Mouse (Mus musculus) fibroblast of lung, adult 2 months (primary cell): ENCODE data around the gene Cd83.
A peak's percentile ranks its signal among the peaks of the same experiment; 100 is the strongest.

ENCODE experiments used
- DNase-seq: peaks from one replicate; pipeline ENCODE4 v3.0.0-alpha.2; 2011; ENCODE audit warnings: low read depth

Cd83 gene

DNA sequence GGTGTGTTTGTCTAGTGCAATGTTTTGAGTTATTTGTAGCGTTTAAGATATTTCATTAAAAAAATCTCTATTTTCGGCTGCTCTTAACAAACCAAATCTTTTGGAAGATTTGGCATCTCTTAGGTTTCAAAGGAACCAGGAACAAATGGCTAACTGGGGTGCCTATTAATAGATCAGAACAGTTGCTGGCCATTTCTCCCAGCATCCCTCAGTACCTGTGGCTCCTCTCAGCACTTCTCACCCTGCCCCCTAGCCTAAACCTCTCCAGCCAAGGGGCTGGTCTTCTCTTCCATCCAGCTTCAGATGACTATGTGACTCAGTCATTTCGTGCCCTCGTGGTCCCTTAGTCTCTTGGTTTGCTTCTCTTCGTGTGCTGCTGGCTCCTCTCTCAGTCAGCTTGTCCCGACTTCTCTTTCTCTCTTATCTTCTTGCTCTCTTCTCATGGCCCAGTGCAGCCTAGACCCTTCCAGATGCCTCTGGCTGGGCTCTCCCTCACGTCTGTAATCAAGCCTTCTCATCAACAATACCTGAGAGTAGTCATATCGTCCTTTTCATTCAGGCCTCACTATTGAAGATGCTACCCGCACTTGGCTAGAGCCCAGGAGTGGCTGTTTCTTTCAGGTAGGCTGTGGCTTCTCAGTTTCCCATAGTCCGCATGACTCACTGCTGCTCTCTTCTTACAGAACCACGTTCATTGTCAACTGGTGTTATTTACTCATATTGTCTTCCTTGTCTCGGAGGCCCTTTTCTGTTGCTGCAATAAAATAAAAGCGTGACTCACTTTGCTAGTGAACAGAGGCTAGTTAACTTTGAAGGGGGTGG lies 9.8 kb upstream of the Cd83 start:
- DNase-seq: peak; percentile 20

DNA sequence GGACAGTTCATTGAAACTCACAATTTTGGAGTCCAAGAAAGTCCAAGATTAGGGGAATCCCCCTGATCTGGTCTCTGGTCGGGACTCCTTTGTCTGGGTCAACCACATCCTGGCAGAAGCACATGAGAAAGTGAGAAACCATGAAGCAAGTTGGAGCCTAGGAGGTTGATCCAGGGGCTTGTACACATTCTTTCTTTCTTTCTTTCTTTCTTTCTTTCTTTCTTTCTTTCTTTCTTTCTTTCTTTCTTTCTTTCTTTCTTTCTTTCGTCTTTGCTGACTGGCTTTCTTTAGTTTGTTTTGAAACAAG lies 9.2 kb upstream of the Cd83 start:
- DNase-seq: no peak

DNA sequence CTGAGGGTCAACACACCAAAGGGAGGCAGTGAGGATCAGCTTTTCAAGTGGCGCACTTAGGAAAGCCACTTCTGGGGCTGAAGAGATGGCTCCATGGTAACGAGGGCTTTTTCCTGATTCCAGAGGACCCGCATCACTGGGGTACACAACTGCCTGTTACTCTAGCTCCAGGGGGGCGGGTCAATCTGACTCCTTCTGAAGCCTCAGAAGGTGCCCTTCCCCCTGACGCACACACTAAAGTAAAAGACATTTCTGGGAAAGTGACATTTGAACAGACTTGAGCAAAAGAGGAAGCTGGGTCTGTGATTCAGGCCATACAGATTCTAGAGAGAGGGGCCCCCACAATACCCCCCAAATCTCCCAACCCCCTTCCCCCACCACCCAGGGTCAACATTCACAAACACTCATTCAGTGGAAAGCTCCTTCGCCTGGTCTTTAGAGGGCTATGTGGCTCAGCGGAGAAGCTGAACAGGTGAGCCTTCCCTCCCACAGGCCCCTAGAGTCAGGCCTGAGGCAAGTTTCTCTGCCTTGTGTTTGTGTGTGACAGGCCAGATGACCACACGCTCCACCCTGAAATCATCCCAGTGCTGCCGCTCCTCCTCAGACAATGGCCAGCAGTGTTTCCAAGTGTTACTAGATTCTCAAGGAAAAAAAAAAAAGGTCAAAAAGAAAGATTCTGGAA lies 7.1 kb upstream of the Cd83 start:
- no peak for DNase-seq

DNA sequence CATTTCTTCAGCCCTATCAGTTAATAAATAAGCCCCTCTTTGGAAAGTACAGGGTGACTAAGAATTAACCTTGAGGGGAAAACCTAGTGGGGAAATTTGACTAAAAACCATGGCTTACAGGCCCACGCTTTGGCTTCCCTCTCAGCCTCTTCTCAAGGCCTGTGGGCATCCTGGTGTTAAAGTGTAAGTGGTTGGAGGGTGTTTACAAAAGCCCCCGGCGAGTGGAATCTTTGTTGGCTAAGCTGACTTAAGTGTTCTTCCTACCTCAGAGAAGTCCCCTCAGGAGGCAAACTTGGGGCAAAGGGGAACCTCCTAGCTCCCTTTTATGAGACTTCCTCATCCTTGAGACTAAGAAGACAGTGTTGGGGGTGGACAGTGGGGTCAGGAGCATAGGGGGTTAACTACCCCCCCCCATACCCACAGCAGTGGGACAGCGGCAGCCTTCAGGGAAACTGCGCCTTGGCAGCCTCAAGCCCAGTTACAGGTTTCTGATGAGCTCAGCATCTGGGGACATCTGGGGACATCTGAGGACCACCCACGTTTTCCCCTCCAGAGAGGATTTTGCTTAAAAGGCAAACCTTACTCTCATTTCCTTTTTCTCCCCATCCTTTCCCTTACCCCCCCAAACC lies 6.4 kb upstream of the Cd83 start:
- DNase-seq: no peak

DNA sequence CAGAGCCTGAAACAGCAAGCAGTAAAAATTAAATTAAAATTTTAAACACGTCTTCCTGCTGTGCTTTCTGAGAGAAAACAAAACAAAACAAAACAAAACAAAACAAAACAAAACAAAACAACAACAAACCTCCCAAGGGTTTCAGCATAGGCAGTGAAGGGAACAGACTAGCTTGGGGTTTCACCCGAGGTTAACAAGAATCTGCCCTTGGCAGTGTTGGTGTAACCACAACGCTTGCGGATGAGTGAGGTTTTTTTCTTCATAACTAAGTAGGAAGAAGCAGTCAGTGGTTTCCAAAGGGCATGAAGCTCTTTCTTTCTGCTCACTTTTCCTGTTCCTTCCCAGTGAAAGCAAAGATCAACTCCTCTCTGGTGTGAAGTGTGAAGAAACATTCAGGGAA lies 5.6 kb upstream of the Cd83 start:
- DNase-seq: peak; percentile 37

DNA sequence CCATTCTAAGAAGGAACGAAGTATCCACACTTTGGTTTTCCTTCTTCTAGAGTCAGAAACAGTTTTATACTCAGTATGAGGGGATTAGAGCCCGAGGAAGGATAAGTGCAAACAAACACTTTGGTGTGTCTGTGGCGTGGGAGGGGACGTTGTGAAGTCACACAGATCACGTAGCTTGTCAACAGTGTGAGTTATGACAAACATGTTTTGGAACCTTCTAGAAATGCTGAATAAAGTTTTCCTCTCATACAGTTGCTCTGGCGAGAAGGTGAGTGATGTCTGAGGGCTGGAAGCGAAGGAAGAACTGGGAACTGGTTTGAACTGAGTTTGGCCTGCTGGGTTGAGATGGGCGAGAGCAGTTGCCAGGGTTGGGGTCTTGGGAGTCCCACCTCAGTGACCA lies 4.5 kb upstream of the Cd83 start:
- DNase-seq: no peak

DNA sequence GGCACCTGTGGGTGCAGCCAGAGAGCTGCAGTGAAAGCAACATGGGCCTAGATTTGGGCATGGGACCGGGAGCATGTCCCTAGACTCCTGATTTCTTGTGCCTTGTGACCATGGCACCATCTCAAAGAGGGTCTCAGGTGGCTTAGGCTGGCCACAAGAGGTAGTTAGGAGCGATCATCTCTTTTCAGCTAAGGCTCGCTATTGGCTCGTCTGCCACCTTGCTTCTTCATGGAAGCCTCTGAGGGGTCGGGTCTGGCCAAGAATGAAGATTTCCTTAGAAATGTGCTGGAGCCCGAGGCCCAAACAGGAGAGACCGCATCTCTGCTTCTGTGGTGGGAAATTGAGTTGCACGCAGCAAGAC lies 1.1 kb downstream of the Cd83 start:
- DNase-seq: no peak

DNA sequence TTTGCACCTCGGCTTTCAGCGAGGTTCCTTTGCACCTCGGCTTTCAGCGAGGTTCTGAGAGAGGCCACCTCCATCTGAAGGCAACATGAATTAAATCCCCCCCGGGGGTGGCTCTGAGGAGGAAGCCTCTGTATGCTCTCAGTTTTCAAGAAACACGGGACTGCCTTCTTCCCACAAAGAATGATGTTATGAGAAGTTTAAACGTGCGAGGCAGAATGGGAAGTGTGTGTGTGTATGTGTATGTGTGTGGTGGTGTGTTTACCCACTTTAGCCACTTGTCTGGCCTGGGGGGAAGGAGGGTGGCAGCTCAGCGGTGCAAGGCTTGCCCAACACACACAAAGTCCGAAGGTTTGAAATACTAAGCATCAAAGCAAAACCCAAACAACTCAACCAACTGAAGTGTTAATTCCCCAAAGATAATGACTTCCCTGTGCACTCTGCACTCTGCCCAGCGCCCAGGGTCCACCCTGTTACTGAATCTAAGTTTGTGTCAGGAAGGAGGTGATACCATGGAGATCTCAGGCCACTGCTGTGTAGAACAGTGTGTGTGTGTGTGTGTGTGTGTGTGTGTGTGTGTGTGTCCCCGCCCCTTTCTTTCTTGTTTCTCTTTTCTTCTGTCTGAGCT lies 1.7 kb downstream of the Cd83 start:
- no peak for DNase-seq

DNA sequence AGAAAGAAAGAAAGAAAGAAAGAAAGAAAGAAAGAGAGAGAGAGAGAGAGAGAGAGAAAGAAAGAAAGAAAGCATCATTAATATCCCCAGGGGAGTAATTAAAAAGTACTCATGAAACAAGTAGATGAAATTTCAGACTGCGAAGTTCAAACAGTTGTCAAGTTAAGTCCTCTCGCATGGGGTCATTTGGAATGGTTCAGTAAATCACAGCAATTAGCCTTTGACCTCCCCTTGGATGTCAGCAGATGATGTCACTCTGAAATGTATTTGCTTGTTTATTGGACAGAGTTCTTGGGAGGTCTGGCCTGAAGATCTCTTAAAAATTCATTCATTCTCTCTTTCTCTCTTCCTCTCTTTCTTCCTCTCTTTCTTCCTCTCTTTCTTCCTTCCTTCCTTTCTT lies 2.7 kb downstream of the Cd83 start:
- DNase-seq: no peak

DNA sequence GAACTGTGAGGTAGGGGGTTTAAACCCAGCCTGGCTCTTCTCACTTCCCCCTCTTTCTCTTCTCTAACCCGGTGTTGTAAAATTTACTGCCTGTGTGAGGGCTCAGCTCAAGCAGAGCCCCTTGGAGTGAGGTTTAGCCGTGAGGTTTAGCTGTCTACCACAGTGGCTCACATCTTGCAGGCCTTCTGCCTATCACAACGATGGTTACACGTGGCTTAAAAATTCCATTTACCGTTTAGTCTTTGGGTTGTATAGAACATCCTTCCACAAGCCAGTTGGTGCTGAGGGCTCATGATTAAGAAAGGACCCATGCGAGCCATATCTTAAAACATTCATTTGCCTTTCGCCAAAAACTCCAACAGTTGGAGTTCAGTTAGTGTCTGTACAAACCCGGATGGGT lies 3.5 kb downstream of the Cd83 start:
- DNase-seq: no peak

DNA sequence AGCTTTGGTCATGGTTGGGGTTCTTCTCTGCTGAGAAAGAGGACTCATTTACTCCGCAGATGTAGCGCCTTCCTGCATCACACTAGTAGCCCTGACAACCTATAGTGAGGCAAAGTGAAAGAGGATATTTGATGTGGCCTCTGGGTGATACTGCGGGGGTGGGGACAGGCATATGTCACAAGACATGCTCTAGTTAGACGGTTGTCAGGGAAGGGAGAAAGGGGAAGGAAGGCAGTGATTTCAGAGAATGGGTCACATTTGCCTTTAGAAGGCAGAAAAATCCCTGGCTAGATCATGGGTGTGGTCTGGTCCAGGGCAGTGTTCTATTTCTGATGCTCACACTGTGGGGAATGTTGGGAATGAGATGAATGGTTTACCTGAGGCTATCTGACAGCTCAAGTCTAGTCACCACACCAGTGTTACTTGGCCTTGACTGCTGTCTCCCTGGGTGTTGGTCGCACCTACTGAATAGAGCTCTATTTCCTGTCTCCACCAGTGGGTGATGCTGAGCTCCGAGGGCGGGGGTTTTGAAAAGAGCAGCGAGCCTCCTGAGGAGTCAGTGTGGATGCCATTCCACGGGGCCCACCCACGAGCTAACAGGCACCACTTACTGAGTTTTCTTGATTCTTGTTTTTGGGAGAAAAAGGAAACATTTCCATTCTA lies 4.5 kb downstream of the Cd83 start:
- DNase-seq: no peak

DNA sequence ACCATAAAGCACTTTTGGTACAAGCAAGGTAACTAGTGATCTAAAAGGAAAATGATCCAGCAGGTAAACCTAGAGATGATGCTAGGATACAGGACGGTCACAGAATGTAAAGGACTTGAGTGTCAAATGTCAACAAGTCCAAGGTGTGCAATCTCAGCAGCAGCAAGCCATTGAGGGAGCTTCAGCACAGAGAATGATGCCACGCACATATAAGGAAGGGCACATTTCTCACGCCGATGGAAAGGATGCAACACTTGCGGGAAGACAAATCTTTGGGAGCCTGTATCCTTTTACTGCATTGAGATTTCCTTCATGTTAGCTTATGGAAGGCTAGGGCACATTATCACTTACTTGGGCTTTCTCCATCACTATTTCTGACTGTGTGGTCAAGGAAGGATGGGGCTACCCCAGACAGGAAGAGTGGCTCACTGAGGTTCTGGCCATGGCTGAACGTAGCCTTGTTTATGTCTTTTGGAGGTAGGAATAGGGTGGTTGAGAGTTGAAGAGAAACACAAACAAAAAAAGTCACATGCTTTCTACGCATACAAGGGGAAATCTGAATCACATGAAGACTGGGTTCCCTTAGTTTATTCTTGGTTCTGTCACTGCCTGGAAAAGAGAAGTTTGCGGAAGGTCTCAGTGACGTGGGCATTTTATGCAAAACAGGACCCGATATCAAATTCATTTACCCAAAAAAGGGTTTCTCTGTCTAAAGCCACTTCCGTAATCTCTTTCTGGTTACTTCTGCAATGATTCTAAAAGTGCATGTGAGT lies 5.8 kb downstream of the Cd83 start:
- no peak for DNase-seq

DNA sequence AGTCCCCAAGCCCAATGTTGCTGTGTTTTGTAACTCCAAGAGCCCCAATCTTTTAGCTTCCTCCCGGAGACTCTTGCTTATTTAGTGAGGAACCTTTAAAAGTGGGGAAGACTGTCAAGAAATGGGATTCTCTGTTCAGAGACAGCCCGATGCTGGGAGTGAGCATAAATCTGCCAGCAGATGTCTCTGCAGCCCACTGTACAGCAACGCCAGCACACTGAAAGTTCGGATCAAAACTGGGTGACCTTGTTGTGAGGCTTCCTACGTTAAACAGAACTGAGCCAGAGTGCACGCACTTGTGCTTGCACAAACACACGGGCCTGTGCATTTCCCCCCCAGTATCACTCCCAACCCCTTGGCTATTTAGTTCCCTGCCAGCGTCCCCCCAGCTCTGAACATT lies 10.8 kb downstream of the Cd83 start:
- peak; percentile 3 for DNase-seq

DNA sequence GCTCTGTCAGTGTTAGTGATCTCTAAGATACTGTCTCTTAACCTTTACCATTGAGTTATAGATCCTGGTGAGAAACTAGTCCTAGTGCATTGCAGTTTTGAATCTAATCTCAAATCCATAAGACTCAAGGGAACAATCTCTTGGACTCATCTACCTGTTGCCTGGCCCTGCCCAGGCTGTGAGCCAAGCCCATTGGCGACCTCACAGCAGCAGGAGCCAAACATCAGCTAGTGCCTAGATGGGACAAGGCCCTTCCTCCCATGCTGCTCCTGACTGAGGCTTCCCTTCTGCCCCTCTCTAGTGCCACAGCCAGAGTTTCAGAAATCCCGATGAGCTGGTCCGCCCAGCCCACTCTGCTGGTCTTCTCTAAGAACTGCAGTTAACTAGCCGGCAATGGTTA lies 14.1 kb downstream of the Cd83 start:
- DNase-seq: no peak

DNA sequence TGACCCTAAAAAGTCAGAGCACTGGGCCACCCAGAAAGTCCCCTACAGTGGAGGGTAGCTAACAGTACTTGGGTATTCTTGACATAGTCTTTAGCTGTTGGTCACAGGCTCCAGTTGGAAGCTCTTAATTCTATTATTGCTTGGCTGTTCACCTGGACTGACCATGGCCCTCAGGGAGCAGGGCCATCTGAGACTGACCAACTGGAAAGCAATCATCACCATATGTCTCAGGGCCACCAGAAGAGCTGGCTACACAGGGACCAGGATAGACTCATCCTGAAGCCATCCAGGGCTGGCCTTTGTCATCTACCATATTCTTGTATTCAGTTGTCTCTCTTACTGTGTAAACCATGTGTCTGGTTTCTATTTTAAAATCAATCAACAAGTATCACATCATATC lies 15.6 kb downstream of the Cd83 start:
- no peak for DNase-seq

DNA sequence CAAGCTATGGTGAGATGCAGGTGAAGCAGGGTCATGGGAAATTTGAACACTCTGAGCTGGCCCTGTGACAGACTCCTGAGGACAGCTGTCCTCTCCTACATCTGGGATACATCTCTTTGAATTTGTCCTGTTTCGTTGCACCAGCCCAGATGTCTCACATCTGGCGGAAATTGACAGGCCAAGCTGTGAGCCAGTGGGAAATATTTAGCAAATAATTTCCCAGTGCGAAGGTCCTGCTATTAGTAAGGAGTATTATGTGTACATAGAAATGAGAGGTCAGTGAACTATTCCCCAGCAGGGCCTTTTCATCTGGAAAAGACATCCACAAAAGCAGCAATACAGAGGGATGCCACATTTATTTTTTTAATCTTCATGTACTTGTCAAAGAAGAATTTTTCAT lies 17.4 kb downstream of the Cd83 start:
- peak; percentile 5 for DNase-seq

DNA sequence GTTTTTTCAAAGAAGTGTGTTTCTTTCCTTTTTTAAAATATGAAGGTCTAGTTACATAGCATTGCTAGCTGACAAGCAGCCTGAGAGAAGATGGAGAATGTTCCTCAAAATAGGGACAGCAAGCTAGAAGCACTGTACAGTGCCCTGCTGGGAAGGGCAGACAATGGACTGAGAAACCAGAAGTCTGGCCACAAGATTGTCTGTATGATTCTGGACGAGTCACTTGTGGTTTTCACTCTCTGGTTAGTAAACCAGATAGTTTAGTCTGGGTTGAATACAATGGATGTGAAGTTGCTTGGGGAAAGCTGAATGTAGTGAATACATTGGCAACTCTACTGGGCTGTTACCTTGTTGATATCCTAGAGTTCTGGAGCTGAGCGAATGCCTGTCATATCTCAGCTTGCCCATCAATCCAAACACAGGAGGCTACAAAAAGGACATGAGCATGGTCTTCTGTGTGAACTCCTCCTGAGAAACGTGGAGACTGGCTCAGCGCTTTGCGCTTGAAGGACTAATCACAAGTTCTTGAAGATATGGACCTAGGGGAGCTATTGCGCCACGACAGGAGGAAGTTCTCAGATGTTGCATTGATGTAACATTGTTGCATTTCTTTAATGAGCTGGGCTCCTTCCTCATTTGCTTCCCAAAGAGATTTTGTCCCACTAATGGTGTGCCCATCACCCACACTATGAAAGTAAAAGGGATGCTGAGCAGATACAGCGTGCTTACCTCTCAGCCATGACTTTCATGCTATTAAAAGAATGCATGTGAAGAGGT lies 18.0 kb downstream of the Cd83 start:
- DNase-seq: peak; percentile 5

DNA sequence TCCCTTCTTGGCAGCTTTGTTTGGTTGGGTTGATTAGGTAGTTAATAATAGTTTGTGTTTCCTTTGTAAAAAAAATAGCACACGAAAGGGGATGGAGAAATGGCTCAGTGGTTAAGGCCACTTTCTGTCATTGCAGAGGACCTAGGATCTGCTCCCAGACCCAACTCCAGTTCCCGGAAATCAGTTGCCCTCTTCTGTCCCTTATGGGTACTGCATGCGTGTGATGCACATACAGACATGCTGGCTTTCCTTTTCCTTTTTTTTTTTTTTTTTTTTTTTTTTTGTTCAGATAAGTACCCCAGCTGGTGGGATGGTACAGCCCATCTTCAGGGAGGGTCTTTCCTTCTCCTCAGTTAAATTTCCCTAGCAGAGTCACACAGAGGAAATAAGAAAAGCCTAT lies 20.1 kb downstream of the Cd83 start:
- no peak for DNase-seq

DNA sequence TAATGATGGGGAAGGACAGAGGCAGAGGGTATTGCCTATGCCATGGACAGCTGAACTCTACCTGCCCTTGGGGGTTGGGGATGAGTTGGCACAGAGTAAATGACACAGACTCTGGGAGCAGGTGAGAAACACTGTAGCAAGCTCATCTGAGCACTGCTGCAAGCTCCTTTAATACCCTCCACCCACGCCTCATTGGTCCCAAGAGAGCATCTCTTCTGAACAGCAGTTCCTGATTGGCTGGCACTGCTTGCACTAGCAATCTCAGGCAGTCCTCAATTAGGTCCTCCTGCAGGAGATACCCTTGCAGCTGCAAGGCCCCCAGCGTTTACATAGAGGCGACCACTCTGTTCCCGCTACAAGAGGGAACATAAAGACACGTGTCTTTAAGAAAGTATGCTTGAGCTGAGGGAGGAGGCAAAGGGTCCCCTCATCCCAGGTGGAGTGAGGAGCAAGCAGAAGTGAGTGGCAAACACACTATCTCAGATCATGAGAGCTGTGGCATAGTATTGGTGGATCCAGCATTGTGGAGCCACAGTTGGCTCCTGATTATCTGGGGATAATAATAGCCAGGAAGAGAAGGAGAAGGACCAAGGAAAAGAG lies 20.7 kb downstream of the Cd83 start:
- DNase-seq: no peak

DNA sequence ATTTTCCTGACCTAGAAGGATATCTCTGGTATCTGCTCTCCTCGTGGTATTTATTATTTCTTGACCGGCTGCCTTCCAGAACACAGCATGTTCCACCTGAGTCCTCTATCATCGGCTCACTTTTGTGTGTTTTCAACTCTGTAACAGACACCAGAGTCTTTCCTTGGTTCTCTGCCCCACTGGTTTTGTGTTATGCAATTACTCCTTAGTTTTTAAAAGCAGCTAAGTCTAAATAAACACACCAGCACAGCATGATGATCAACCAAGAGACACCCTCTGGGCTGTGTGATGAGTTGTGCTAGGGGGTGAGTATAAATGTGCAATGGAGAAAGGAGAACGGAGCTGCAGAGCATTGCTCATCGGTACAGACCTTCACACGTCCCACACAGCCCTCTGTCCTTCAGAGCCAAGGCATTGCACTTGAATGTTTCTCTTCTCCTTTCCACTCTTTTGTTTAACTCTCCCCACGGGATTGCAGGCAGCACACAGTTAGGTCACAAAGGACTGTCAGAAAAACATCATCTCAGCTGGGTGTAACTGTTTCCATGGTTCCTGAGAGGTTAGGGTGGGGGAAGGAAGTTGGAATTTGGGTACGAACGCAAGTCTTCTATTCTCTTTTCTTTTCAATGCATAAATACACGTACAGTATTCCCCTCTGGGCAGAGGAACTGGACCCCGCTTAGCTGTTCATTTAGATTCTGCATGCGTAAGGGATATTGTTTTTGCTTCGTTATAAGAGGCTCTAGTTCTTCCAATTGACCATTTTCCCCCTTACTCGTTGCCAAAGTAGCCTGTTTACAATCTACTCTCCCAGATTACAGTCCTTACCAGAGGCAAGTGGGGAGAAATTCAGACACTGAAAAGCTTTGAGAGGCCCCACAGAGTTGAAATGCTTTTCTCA lies 22.0 kb downstream of the Cd83 start:
- DNase-seq: no peak
